Mouse (Mus musculus): ENCODE data around the gene Ccdc116. TPM values are rescaled to one million over a fixed set of nuclear protein-coding genes. Genes with fewer than 3 reads are reported as not detected.

Gene Ccdc116
- polyA plus RNA-seq, 1 experiment from 2014 or later, result 1.3 TPM

DNA sequence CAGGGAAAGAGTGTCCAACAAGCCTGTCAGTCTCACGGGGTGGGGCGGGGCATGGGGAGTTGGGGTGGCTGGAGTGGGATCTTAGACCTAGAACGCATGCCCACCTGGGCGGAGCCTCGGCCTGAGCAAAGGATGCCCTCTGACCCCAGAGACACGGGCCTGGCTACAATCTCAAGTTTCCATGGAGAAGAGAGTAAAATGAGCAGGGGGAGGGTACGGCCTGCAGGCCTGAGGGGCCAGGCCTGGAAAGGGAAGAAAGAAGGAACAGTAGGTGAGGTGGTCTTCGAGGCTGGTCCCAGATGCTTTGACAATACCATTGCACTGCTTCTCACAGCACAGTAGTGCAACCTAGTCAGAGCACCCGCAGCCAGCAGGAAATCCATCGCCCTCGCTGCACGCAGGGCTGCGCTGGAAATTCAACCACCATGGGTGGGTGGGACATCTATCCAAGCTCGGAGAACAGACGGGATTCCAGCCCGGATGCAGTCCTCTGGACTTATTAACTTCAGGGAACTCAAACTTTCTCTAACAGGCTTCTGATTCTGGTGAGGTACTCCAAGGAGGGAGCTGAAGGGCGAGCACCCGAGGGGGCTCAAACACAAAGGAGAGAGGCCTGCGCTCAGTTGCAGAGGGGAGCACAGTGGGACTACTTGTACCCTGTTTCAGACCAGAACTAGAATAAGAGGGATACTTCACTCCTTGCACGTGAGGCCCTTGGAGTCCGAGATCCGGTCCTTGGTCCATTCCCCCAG lies 22.7 kb downstream of the Ccdc116 start:
- 3% methylated on average over 22 of the region's 22 CpGs for WGBS
- peak; percentile 5; the same call in 1 of the 2 replicates for ATAC-seq (replicated peaks)
- no peaks in the 10 kb centered on the region for H3K9me3 ChIP-seq
- peak overlapping the region; percentile 66 for H3K4me2 ChIP-seq (replicated peaks)
- peak overlapping the region; percentile 46 for H3K4me3 ChIP-seq
- H3K36me3 ChIP-seq, result no peaks in the 10 kb centered on the region
- H3K4me1 ChIP-seq, result peaks cover 44% of the 10 kb centered on the region
- no peaks in the 10 kb centered on the region for H3K27me3 ChIP-seq
- peak overlapping the region; percentile 43 for H3K9ac ChIP-seq (replicated peaks)
- H3K27ac ChIP-seq (replicated peaks), result peak overlapping the region; percentile 32

DNA sequence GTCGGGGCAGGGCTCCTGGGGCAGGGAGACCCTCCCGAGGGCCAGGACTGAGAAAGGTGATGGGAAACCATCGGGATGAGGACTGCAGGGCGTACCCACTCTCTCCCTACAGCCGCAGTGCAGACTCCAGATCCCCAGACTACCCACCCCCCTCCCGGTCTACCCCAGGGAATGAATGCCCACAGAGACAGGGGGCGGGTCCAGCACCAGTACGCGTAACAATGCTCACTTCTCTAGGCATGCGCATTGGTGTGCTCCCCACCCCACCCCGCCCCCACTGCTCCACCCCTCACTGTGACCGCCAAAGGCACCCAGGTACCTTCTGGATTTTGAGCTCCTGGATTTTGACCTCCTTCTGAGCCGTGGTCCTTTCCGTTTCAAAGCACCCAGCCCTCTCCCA lies 25.5 kb downstream of the Ccdc116 start:
- no peaks in the 10 kb centered on the region for H3K27me3 ChIP-seq
- peak overlapping the region; percentile 34 for H3K9ac ChIP-seq (replicated peaks)
- H3K9me3 ChIP-seq, result no peaks in the 10 kb centered on the region
- no peak overlapping the region; the same call in 1 of the 2 replicates for H3K27ac ChIP-seq (replicated peaks)
- 28% methylated on average over 14 of the region's 14 CpGs for WGBS
- peaks cover 44% of the 10 kb centered on the region for H3K4me1 ChIP-seq
- H3K4me3 ChIP-seq, result peak overlapping the region; percentile 35
- H3K4me2 ChIP-seq (replicated peaks), result peak overlapping the region; percentile 40
- no peaks in the 10 kb centered on the region for H3K36me3 ChIP-seq
- peak; percentile 63 for ATAC-seq (replicated peaks)

DNA sequence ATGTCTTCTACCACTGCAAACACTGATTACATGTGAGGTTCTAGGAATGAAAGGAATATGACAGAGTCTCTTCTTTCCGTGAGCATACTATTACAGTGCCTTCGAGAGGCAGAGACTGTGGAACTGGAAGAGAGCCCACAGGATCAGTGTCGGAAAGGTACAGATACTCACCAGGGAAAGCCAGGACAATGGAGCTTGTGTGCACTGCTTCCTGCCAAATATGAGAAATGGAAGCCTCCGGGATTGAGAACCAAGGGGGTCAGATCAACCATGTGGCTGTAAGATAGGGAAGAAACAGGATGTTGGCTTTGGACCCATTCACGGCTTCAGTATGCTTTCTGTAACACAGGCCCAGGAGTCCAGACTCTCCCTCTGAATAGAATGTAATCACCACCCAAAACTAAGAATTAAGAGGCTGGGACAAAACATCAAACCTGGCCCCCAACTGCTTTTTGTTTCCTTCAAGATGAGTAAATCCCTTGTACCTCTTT lies 29.7 kb downstream of the Ccdc116 start:
- Histone ChIP-seq H3K4me1 (peaks cover 17% of the 10 kb centered on the region), H3K4me3 (no peak overlapping the region), H3K9me3 (no peaks in the 10 kb centered on the region), H3K4me2 (replicated peaks) (no peak overlapping the region), H3K27me3 (no peaks in the 10 kb centered on the region), H3K27ac (replicated peaks) (no peak overlapping the region), H3K9ac (replicated peaks) (no peak overlapping the region), H3K36me3 (peaks cover 8% of the 10 kb centered on the region; the same call in 1 of the 2 replicates)
- WGBS, result 87% methylated on average over 5 of the region's 5 CpGs
- no peak for ATAC-seq (replicated peaks)

DNA sequence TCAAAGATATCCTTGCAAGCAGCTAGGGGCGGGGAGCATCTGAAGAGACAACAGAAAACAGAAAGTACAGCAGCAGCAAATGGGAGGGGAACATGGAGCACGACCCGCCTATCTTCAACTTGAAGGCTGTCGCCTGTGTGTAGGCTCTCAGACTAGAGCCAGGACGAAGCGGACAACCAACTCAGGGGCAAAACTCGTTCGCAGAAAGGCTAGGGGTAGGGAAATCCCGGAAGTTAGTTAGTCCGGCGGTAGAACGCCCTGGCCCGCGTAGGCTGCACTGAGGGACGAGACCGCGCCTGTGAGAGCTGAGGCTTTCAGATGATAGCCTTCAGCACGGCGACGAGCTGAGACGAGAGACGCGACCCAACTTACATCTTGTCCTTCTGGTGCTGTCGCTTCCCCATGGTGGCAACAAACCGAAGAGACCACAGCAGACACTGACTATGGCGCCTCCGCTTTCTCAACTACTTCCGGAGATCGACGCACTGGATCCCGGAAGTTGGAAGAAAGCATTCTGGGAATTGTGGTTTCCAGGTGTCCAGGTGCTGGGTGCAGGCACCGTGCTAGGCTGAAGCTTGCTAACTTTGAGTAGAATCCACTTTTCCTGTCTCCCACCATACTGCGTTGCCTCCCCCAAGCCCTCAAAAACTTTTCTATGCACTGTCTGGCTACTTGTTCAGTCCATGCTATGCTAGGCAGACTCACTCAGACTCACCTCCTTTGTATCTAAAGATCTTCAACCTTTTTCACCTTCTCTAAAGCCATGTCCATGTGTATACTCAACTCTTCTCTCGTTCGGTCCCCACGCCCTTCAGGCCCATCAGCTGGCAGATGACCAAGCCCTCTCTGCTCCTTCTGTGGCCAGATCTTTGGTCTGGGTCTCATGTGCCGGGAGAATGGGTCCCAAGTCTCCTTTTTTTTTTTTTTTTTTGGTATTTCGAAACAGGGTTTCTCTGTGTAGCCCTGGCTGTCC lies 36.0 kb downstream of the Ccdc116 start, which contains the start of gene Ppil2:
TSS of gene Ppil2 (minus strand) at position 487 of the 973 bp plus-strand sequence.
- peak within 1 kb of the TSS; percentile 62 for H3K4me2 ChIP-seq (replicated peaks)
- H3K4me3 ChIP-seq, result peak within 1 kb of the TSS; percentile 79
- H3K9ac ChIP-seq (replicated peaks), result peak within 1 kb of the TSS; percentile 63
- peak within 1 kb of the TSS; percentile 67 for H3K27ac ChIP-seq (replicated peaks)
- H3K36me3 ChIP-seq, result peaks cover 21% of the 10 kb centered on the region
- no peaks in the 10 kb centered on the region for H3K27me3 ChIP-seq
- no peaks in the 10 kb centered on the region for H3K9me3 ChIP-seq
- peaks cover 18% of the 10 kb centered on the region for H3K4me1 ChIP-seq
- ATAC-seq (replicated peaks), result peak; percentile 83
- WGBS, result 9% methylated on average over 38 of the region's 38 CpGs

DNA sequence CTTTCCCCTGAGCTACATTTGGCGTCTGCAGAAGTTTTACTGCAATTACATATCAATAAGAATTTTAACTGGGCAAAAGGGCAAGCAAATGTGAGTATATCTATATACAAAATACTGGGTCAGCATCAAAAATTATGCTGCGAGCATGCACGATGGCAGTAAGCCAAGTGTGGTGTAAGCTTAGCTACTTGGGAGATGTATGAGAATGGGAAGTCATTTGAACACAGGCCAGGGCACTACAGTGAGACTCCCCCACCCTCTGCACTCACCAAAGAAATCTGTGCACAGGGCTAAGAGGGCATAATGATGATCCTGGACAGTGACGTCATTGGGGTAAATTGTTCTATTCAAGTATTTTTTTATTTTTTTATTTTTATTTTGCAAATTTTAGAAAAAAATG lies 42.4 kb downstream of the Ccdc116 start:
- Histone ChIP-seq H3K4me1 (peaks cover 23% of the 10 kb centered on the region), H3K9me3 (no peaks in the 10 kb centered on the region), H3K27me3 (no peaks in the 10 kb centered on the region), H3K9ac (replicated peaks) (no peak overlapping the region), H3K4me3 (no peak overlapping the region), H3K27ac (replicated peaks) (no peak overlapping the region), H3K36me3 (peaks cover 46% of the 10 kb centered on the region), H3K4me2 (replicated peaks) (no peak overlapping the region)
- 79% methylated on average over 4 of the region's 4 CpGs for WGBS
- ATAC-seq (replicated peaks), result no peak

DNA sequence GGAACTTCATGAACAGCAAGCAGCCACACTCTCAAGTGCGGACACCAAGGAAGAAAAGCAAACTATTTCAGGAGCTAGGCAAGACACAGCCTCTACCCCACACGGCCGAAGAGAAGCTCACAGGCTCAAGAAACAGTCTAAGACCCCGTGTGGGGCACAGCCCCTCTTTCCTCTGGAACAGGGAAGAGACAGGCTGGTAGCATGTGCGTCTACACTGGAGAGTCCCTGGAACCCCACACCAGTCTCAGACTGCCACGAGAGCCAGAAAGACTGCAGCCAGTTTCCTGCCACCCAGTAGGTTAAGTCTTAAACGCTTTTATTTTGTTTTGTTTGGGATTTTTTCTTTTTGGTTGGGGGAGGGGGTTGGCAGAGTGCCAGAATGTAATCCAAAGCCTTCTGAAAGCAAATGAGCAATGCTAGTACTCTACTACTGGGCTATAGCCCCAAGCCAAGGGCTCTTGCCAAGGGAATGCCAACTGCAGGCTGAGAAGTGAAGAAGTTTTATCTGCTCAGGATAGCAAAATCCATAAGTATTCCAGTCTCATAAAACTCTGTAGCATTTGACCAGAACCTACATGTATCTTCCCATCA lies 44.3 kb downstream of the Ccdc116 start:
- H3K36me3 ChIP-seq, result peaks cover 56% of the 10 kb centered on the region
- 44% methylated on average over 7 of the region's 7 CpGs for WGBS
- ATAC-seq (replicated peaks), result peak; percentile 55; the same call in 1 of the 2 replicates

DNA sequence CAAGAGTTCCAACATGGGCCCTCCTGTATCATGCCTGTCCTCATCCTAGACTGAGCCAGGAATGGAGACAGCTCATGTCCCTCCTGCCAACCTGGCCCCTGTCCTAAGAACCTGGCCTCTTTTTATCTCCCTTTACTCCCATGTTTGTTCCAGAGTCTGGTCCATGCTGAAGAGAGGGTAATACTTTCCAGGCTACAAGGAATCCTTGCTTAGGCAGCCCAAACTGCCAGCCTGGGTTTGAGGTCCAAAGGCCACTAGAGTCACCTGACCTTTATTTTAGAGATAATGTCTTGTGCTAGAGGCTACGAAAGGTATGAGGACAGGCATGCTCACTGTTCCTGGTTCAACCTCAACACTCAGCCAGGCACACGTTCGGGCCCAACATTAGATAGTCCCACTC lies 50.1 kb downstream of the Ccdc116 start:
- Histone ChIP-seq H3K4me3 (no peak overlapping the region), H3K27ac (replicated peaks) (no peak overlapping the region), H3K4me2 (replicated peaks) (no peak overlapping the region), H3K36me3 (peaks cover 79% of the 10 kb centered on the region), H3K9me3 (no peaks in the 10 kb centered on the region), H3K9ac (replicated peaks) (no peak overlapping the region), H3K27me3 (no peaks in the 10 kb centered on the region), H3K4me1 (no peaks in the 10 kb centered on the region)
- WGBS, result 95% methylated on average over 3 of the region's 3 CpGs
- ATAC-seq (replicated peaks), result no peak

More for the DNA sequence above, 44.3 kb downstream of the Ccdc116 start:
- Histone ChIP-seq H3K27me3 (no peaks in the 10 kb centered on the region), H3K9me3 (no peaks in the 10 kb centered on the region), H3K27ac (replicated peaks) (no peak overlapping the region), H3K4me2 (replicated peaks) (no peak overlapping the region), H3K4me3 (no peak overlapping the region), H3K4me1 (peaks cover 15% of the 10 kb centered on the region), H3K9ac (replicated peaks) (no peak overlapping the region)

MicroRNAs within 50 kb of the gene (microRNA counts, 519-probe panel; counts per million panel counts)
- microRNA mmu-miR-130b, result 3,700 counts per million, percentile 89 among the panel's probes with 10 or more counts
- microRNA mmu-miR-301b, result 2,897 counts per million, percentile 69 among the panel's probes with 10 or more counts

Small RNA genes within 50 kb of the gene (microRNA-seq; reads per million reads assigned to microRNA genes)
- gene Mir130b (5,271 reads per million, percentile 91 among the genes with 10 or more reads in this experiment), gene Mir301b (136 reads per million, percentile 57 among the genes with 10 or more reads in this experiment)

Other genes with a start within 250 kb of the Ccdc116 start
- gene Mapk1, start 163.8 kb downstream of the Ccdc116 start, polyA plus RNA-seq (2015; fragmentation: Nextera tagmentation; extraction: Ambion mirVana), result 186 and 193 TPM in 2 replicates
- 181 and 183 TPM in 2 replicates for gene Ypel1, start 77.5 kb downstream of the Ccdc116 start, polyA plus RNA-seq (2015; fragmentation: Nextera tagmentation; extraction: Ambion mirVana)
- 161 and 162 TPM in 2 replicates for gene Ppil2, start 36.0 kb downstream of the Ccdc116 start, polyA plus RNA-seq (2015; fragmentation: Nextera tagmentation; extraction: Ambion mirVana)
- gene 2610318N02Rik, start 22.1 kb downstream of the Ccdc116 start, polyA plus RNA-seq (2015; fragmentation: Nextera tagmentation; extraction: Ambion mirVana), result 27.1 and 30.1 TPM in 2 replicates
- gene Sdf2l1, start 14.8 kb downstream of the Ccdc116 start, polyA plus RNA-seq (2015; fragmentation: Nextera tagmentation; extraction: Ambion mirVana), result 43.4 and 47.2 TPM in 2 replicates
- 23.1 and 26.3 TPM in 2 replicates for gene Ydjc, start 2.6 kb downstream of the Ccdc116 start, polyA plus RNA-seq (2015; fragmentation: Nextera tagmentation; extraction: Ambion mirVana)
- 307 and 318 TPM in 2 replicates for gene Ube2l3, start 55.4 kb upstream of the Ccdc116 start, polyA plus RNA-seq (2015; fragmentation: Nextera tagmentation; extraction: Ambion mirVana)
- 1.7 TPM in 2 replicates for gene Rimbp3, start 61.4 kb upstream of the Ccdc116 start, polyA plus RNA-seq (2015; fragmentation: Nextera tagmentation; extraction: Ambion mirVana)
- gene Hic2, start 86.3 kb upstream of the Ccdc116 start, polyA plus RNA-seq (2015; fragmentation: Nextera tagmentation; extraction: Ambion mirVana), result 8.6 and 8.8 TPM in 2 replicates
- gene Tmem191c, start 128.8 kb upstream of the Ccdc116 start, polyA plus RNA-seq (2015; fragmentation: Nextera tagmentation; extraction: Ambion mirVana), result 23.6 and 24.0 TPM in 2 replicates
- 1.0 and 1.8 TPM in 2 replicates for gene Serpind1, start 184.1 kb upstream of the Ccdc116 start, polyA plus RNA-seq (2015; fragmentation: Nextera tagmentation; extraction: Ambion mirVana)

Measured in forebrain, embryonic 15.5 days (tissue).